Mouse (Mus musculus) ES-E14 (cell line): ENCODE measurements around the gene Tnr.

ENCODE experiments used
- CHD2 ChIP-seq: IDR thresholded peaks from 2 replicates; pipeline ENCODE4 v1.6.1; 2014; ENCODE audit warnings: mild to moderate bottlenecking, low read depth, low read length, inconsistent platforms
- HCFC1 ChIP-seq: IDR thresholded peaks from 2 replicates; pipeline ENCODE4 v1.6.1; 2012; ENCODE audit warnings: low read length, inconsistent platforms, borderline replicate concordance; ENCODE audit not compliant: insufficient read depth
- MAFK ChIP-seq: IDR thresholded peaks from 2 replicates; pipeline ENCODE4 v1.6.1; 2014; ENCODE audit warnings: mild to moderate bottlenecking, low read depth, low read length, inconsistent platforms; ENCODE audit not compliant: insufficient read depth

- TF ChIP-seq CHD2 (no peak), HCFC1 (no peak), MAFK (peak; percentile 83)
Measured at GRCm38 (mm10) chr1:159745311-159745710, 221.7 kb downstream of the Tnr start.
